Mouse (Mus musculus) embryo, embryonic 10.5 days (tissue): ENCODE measurements around the gene Fam214a.
"Not testable (repeated sequence)": the region's sequence is repeated elsewhere in the genome, so short reads cannot be mapped to it uniquely, and the experiment has no call there.

Source experiments
- DNase-seq: peaks from one replicate; pipeline ENCODE4 v3.0.0-alpha.2; 2015; ENCODE audit warnings: low spot score

Fam214a gene

DNA sequence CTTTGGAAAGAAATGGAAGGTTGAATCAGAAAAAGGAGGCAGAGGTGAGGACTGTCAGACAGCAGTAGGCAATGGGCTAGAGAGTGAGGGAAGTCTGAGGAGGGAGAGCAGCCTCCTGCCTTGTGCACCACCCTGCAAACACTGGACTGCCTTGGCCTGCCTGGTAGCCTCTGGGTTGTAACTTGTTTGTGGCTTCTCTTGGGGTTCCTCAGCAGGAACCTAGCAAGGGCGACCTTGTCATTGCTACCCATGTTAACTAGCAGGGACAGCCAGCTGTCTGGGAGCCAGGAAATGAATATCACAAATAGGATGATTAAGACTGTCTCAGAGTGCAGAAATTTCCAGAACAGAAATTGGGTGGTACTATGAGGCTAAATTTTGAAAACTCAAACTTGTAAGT is 27.2 kb downstream of the Fam214a start:
- DNase-seq: no peak

DNA sequence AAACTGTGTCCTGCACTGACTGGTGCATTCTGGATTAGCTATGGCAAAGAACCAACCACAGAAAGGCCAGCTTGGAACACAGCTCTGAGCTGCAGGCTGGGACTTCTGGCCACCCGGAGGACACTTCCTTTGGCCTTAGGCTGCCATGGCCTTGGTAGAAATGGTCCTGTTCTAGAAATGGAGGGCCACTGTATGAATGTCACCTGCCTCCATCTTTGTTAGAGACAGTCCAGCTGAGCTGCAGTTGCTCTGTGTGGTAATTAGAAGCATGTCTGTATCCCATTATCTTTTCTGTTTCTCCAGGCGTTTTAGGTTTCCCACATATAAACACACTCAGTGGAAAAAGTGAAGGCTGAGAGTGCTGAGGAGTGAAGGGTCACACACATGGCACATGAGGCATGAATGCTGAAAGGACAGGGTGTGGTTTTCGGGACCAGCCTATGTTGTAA is 29.0 kb downstream of the Fam214a start:
- DNase-seq: no peak

DNA sequence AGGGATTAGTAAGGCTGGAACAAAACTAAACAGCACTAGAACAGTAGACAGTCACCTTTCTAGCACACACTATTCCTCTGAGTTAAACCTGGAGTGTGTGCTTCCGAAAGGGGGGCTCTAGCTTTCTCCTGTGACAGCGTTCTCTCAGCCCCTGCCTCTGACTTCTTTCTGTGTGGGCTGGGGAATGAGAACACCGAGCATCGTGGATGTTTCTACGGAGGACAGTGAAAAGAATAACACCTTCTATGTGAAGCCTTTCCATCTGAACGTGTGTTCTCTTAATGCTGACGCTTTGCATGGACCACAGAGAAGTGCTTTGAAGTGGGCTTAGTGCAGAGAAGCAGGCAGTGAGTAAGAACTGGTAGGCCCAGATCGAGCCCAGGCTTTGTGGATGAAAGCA is 29.5 kb downstream of the Fam214a start:
- no peak for DNase-seq

DNA sequence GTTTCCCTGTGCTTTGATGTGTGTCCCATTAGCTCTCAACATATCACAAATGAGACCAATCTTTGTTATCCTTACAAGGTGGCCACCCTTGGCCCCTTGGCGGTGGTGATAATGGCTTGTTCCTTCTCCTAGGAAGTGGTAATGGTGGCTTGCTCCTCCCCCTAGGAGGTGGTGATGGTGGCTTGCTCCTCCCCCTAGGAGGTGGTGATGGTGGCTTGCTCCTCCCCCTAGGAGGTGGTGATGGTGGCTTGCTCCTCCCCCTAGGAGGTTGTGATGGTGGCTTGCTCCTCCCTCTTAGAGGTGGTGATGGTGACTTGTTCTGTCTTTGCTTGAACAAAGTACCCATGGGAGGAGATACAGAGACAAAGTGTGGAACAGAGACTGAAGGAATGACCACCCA is 30.0 kb downstream of the Fam214a start:
- not testable (repeated sequence) for DNase-seq

DNA sequence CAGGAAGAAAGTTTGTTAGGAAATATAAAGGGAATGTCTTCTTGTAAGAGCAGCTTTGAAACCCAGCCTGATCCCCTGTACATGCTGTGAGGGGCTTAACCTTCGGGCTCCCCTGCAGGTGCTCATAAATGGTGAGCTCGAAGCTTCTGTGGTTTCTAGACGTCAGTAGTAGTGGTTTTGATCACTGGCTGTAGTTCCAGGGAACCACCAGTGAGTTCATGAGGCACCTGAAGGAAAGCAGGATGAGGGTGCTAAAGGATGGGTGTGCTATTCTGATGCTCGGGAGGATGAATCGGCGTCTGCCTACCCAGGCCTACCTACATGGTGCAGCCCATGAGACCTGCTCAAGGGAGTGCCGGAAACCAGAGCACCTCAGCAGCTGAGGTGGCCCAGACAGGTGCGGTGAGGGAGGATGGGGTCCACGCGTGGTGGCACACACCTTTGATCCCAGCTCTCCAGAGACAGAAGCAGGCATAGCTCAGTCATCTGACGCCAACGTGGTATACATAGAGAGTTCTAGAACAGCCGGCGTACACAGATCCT is 32.6 kb downstream of the Fam214a start:
- DNase-seq: no peak

DNA sequence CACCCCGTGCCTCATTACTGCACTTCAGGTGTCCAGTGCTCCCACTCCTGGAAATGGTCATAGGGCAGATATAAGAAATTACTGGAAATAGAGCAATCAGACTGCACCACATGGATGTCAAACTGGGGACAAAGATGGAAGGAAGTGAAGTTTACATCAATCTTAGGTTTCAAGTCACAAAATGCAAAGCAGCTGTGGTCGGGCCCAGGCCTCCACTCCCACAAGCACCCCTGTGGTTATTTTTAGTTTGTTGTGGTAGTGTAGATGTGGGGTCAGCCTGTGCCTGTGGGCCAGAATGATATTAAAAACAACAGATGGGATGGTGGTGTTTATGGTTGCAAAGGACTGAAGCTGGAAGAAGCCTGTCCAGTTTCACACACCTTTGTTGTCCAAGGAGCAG is 33.1 kb downstream of the Fam214a start:
- DNase-seq: no peak

DNA sequence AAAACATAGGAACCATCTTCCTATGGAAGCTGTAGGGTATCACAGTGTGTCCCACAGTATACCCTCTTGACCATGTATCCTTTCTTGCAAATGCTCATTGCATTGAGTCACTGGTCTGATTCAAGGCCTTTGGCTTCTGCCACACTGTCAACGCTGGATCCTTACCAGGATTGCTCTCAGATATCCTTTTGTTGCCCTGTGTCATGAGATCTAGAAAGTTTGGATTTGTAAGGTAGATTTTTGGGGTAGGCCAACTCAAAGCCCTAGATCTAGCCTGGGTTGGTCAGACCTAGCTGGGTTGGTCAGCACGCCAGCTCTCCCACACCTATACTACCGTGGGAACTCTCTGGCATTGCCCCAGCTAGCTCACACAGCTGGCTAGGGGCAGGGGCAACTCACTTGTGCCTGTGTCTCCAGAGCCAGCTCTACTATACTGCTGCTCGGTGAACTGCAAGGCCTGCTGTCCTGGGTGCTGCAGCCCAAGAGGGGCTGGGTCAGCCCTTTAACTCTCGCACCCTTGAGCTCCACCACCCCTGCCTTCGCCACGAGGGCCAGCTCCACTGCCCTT is 36.3 kb downstream of the Fam214a start:
- no peak for DNase-seq

DNA sequence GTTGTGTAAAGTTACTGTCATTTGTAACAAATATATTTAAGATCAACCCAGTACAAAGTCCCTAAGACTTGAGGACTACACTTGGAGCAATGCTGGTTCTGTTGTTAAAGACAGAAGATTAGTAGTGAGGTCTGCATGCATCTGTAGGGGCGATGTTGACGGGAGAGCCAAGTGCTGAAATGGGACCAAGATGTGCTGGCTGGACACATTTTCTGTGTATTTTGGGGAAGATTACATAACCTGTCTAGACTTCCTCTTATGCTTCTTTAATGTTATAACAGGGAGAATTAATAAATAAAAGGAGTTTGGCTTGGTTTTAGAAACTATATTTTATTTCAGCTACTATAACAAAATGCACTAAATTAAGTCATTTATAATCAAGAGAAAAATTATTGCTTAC is 37.3 kb downstream of the Fam214a start:
- DNase-seq: no peak

DNA sequence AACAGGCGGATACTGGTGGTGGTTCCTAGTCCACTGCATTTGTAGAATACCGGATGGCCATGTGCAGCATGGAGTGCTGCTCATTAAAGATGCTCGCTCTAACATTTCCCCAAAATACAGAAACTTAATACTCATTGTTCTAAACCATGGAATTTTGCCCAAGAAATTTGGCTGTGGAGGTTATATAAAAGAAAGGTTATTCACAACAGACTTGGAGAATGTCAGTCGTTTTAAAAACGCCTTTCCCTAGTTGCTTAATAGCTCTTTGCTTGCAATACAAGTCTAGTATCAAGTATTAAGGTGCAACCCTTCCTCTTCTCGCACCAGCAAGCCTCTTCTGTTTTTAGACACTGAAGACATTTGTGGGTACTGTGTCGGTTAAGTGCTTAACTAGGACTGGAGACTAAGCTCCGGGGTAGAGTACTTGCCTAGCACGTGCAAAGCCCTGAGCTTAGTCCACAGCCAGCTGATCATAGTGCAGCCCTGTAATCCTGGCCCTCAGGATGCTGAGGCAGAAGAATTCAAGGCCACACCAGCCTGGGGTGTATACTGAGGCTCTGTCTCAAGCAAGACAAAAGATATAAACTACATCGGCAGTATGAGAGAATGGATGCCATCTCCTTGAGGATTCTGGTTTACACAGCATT is 42.0 kb downstream of the Fam214a start:
- DNase-seq: no peak

DNA sequence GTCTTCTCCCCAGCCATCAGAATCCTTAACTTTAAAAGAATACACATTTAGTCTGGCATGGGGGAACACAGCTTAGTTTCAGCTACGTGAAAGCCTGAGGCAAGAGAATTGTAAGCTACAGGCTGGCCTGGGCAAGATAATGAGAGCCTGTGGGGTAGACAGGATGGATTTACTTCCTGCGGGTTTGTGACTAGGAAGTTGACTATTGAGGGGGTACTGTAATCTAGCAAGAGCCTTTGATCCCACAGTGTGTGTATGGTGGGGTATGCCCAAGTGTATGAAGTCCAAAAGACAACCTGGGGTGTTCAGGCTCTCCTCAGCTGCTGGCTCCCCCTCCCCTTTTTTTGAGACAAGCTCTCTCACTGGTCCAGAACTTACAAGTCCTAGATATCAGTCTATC is 43.7 kb downstream of the Fam214a start:
- no peak for DNase-seq

DNA sequence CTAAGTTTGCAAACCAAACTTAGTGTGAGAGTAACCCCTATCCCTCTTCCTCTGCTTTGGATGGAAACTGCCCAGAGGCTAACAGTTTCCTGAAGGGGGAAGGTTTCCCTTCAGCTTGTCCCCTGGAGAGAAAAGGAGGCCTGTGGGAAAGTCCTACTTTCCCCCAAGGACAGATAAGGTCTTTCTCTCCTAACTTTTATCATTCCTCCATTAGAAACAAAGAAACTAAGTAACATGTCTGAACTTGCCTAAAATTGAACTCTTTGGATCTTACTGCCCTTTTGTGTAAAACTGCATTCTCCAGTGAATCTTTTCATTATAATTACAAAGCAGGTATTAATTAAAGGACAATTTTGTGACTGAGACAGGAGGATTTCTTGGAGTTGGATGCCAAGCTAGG is 45.3 kb downstream of the Fam214a start:
- DNase-seq: no peak

DNA sequence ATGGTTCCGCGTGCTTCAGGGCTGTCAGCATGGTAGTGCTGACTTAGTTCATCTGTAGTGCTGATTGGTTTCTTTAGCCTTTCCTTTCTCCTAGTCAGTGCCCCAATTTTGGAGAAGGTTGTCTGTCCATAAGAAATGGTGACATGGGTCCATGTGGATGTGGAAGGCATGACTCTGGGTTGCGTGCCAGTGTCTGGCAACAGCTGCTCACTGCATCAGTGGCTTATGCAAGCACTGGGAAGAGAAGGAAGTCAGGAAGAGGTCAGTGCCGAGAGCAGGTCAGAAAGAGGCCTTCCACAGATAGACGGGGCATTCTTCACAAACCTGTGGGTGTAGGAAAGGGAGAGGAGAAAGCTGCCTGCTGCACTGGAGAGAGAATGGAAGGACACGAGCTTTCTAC is 48.3 kb downstream of the Fam214a start:
- DNase-seq: no peak

DNA sequence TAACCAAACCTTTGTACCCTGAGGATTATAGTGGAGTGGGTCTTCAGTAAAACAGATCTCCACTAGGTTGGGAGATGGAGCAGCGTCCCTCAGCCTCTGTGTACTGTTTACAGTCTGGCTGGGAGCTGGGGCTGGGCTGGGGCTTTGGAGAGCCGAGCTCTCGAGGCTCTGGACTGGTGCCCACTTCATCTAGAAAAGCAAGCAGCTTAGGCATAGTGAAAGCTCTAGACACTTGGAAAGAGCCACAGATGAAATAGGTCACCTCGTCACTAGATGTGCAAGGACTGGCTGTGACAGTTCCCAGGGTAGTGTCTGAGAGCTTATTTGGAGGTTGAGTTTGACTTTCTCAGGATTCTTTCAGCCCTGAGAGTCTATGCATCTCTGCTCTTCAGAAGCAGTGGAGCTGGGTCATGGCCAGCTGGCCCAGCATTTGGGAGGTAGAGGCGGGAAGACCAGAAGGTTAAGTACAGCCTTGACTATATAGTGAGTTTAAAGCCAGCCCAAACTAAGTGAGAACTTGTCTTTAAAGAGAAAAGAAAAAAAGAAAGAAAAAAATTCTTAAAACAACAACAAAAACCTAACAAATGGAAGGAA is 49.0 kb downstream of the Fam214a start:
- no peak for DNase-seq

DNA sequence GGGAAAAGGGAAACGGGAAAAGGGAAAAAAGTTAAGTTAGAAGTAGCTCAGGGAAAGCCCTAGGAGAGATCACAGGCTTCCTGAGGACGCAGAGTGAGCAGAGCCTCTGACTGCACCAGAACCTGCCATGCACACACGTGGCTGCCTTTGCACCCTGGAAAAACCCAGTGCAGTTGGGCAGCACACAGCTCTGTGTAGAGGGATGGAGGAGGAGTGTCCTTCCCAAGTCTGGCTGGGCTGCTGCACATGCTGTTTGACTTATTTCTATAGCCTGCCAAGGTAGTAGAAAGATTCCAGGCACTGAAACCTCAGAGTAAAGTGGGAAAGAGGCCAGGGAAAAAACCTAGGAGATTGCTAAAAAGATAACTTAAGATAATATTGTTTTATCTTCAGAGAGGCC is 49.6 kb downstream of the Fam214a start:
- DNase-seq: no peak

DNA sequence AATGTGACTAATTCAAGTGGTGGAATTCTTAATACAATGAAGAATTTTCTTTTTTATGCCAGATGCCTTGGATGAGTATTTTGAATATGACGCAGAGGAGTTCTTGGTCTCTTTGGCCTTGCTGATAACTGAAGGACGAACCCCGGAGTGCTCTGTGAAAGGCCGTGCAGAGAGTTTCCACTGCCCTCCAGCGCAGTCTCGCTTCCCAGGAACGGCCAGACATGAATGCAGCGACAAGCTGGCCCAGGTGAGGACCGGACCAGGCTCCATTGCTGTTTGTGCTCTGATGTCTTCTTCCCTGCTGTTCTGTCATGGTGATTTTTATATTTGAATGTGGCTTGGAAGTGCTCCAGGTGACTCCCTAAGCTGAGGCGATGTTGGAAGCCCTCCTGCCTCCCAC is 51.5 kb downstream of the Fam214a start:
- DNase-seq: no peak

DNA sequence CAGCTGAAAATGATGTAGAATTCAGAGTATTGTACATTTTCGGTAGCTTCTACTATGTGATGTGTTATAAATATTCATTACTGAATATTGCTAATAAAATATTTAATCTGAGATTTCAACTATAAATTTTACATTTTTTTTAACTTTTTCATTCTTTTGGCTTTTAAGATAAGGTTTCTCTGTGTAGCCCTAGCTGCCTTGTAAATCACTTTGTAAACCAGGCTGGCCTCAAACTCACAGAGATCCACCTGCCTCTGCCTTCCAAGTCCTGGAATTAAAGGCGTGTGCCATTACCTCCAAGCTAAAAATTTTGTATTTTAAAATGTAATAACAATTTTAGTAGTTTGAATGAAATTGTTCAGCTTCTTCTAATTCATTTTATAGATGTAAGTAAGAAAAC is 63.9 kb downstream of the Fam214a start:
- no peak for DNase-seq

DNA sequence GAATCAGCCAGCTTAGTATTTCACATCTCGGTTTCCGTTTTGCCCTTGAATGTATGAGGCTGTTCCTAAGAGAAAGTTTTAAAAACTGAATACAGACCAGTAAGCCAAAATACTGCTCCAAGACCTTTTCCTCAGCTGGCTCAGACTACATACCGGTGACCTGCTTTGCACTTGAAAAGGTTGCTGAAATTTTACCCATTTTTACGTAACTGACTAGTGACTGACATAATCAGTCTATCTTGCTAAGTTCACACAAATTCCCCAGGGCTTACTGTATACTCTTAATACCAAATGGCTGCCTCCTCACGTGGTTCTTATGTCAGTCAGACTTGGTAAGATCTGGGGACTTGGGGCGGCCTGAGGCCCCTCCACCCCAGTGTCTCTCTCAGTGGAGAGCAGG is 66.5 kb downstream of the Fam214a start:
- DNase-seq: no peak

DNA sequence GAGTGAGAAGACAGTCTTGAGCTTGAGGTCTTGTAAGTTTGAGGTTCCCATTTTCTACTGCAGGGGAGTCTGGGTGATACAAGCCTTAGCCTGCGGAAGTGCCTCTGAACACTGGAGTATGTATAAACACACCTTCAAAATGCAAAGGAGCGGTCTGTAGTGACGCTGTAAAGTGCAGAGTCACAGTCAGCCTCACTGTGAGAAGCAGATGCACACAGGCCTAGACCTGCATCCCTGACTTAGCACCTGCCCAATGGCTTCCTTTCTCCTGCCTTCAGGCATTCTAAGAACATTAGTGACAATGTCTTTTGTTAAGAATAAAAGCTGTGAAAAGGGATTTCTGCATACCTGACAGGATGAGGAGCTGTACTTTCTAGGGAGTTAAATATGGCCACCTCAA is 66.9 kb downstream of the Fam214a start:
- DNase-seq: no peak

DNA sequence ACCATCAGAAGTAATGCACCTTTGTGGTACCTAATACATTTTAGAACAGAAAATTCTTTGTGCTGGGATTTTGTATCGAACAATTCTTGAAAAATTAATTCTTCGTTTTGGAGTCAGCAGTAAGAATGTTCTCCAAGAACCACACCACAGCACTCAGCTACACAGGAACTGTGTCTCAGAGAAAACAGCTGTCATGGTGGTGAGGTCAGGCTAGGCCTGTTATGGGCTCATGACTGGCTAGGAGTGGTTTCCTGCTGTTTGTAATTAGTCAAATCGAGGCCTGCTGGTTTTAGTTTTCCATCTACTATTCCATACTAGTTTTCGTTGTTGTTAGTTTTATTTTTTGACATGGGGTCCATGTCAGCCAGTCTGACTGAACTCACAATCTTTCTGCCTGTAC is 67.9 kb downstream of the Fam214a start:
- DNase-seq: no peak

DNA sequence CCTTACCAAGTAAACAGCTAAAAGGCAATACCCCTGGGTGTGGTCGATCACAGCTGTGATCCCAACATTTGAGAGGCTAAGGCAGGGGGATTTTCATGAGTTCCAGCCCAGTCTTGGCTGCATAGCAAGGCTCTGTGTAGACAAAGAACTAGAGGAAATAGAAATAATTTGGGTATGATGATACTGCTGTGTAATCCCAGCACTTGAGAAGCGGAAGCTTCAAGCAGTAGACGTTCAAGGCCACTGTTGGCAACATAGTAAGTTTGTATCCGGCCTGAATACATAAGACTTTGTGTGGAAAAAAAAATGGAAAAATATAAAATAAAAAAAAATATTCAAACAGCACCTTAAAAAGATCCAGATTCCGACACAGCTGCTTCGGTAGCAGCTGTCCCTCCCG is 69.9 kb downstream of the Fam214a start:
- no peak for DNase-seq

DNA sequence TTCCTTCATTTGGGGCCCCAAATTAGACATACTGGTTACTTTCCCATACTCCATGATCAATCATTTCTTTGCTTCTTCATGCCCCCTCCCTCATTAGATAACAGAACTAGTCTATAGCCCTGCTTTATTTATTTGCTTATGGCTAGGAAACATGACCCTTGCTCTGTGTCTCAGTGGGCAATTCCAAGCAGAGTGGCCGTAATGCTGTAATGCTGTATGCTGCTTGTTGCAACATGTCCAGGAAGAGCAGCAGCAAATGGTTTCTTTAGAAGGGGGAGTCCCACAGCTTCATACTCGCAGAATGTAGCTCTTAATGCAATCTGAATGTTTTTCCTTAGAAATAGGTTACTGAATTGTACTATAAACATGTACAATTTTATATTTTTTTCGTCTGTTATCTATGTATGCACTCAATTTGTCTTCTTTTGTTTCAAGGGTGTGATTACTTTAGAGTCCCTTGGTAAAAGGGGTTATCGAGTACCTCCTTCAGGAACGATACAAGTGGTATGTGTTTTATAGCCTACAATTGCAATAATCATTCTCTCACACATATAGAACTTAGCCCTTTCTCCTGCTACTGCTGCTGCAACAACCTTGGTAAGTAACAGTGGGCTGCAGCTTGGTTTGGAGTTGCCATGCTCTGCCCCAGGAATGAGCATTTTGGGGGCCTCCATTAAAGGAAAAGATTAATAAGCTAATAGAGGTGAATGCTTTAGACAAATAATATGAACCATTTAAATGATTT is 70.6 kb downstream of the Fam214a start:
- no peak for DNase-seq

DNA sequence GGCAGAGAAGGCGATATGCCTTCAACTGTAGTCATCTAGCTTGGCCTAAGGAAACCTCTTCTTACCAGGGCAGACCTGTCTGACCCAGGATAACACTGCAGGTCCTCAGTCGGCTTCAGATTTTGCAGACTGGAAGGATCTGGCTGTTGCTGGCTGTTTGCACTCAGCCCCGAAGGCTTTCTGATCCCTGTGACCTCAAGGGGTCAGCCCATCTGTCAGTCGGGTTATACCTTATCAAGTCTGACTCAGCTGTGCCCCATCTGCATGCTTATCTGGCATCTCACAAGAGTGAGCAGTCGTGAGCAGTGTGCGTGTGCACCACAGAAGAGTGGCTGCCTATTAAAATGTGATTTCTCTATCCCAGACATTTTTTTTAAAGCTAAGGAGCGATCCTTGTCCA is 71.4 kb downstream of the Fam214a start:
- DNase-seq: peak; percentile 51

DNA sequence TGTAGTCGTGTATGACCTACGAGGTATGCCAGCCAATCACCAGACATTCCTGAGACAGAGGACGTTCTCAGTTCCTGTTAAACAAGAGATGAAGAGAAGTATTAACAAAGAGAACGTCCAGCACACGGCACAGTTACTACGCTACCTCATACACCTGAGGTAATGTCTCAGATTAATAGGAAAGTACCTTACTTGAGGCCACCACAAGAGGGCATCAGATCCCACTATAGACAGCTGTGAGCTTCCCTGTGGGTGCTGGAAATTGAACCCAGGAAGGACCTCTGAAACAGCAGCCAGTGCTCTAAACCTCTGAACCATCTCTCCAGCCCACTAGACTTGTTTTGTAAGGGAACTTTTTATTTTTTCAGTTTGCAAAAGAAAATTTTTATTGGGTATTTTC is 73.0 kb downstream of the Fam214a start:
- DNase-seq: peak; percentile 43
